Mouse (Mus musculus) thymus, postnatal 14 days (tissue): ENCODE data around the gene Map3k20.

Experiments
- DNase-seq: peaks from one replicate; pipeline ENCODE4 v3.0.0; 2021

Gene Map3k20

DNA sequence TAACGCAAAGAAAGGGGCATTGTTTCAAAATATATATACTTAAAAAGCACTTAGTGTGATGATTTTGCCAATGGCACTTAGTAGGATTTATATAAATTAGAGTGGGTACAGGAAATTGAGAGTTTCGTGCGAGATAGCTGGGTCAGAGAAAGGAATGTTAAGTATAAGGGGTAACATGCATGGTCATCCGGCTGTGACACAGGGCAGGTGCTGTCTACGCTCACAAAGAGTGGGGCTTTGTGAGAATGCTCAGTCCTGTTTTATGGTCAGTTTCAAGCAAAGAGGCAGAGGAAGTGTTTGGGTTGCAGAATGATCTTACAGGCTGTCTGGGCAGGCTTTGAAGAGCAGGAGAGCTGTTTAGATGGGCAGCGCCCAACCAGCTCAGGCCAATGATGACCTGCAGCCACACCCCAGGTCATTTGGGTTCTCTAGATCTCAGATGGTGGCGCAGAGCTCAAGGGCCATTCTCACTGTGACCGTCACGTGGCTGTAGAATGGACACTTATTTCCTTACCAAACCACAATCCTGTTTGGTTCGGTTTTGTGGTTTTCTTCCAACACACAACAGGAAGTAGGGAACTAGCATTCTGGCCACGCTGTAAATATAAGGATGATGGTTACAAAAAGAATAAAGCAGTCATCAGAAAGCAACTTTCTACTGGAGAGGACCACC lies 37.4 kb downstream of the Map3k20 start:
- DNase-seq = no peak

GRCm38 (mm10) chr2:72324436-72324835 lies 39.0 kb downstream of the Map3k20 start:
- no peak for DNase-seq

GRCm38 (mm10) chr2:72326491-72326890 lies 41.1 kb downstream of the Map3k20 start:
- DNase-seq = peak; percentile 10

GRCm38 (mm10) chr2:72328435-72328834 lies 43.0 kb downstream of the Map3k20 start:
- DNase-seq = peak; percentile 11

DNA sequence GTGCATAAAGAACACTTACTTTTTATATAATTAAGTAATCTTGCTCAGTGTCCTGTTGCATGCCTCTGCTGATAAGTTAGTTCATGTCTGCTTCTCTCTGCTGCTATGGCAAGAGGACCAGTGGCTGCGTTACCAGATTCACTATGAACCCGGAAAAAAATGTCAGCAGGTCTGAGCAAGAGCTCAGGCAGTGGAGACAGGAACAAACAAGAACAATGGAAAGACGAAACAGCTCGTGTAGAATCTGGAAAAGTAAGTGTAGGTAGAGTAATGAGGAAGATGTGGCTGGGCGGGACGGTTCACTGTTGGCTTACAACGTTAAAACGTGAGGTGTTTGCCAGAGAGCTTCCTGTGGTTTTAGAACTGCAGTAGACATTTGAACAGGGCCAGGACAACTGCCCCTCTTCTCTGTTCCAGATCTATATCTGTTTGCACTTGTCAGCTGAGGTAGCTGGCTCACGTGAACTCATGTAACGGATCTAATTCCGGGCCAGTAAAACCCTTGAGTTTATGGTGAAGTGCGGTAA lies 45.6 kb downstream of the Map3k20 start:
- DNase-seq = no peak

- no peak for DNase-seq
These were observed 46.6 kb downstream of the Map3k20 start for GRCm38 (mm10) chr2:72332067-72332466.

- no peak for DNase-seq
These were observed 47.8 kb downstream of the Map3k20 start for GRCm38 (mm10) chr2:72333210-72333609.

DNA sequence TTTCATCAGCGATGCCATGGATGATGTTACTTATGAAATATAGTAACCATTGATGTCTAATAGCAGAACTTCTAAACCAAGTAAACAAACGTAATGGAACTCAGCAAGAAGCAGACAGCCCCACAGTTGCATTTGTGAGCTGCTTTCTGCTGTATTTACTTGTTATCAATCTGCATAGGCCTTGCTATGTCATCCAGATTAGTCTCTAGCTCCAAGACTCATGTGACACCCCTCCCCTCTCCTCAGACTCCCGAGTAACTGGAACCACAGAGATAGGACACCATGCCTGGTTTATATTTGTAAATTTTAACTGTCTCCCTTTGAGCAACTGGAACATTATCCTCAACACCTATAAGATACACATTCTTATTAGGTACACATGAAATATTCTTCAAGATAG lies 51.4 kb downstream of the Map3k20 start:
- DNase-seq = no peak

GRCm38 (mm10) chr2:72345281-72345680 lies 59.8 kb downstream of the Map3k20 start:
- no peak for DNase-seq

- no peak for DNase-seq
These were observed 65.9 kb downstream of the Map3k20 start for GRCm38 (mm10) chr2:72351329-72351728.

GRCm38 (mm10) chr2:72351776-72352175 lies 66.3 kb downstream of the Map3k20 start:
- DNase-seq = no peak

DNA sequence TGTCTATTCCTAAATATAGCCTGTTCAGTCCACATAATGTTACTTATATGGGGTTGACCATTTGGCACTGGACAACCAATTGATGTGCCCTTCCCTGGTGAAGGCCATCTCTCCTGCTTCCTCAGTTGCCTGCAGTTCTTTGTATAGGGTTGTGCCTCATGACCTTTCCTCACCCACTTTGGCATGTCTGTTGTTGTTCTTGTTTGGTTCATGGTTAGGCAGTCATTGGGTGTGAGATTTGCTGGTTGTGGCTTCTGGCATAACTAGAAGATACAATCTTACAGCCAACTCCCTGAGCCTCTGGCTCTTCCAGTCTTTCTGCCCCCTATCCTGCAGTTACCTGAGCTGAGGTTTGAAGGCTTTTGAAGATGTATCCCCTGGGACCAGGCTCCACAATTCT lies 67.3 kb downstream of the Map3k20 start:
- DNase-seq = no peak

DNA sequence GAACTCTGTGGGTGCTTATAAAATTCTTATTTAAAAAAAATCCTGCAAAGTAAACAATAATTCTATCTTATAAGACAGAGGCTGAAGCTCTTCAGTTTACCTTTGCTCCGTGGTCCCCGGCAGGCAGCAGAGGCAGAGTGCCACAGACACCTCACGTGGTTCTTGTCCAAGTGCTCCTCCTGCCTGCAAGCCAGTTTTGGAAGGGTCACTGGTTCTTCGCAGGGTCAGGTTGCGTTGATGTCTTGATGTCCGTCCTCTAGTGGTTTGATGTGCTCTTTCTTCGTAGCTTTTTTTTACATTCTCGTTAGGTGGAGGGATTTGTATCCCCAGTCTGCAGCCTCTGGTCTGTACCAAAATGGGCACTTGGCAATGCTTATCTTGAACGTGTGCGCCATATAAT lies 71.0 kb downstream of the Map3k20 start:
- DNase-seq = no peak

DNA sequence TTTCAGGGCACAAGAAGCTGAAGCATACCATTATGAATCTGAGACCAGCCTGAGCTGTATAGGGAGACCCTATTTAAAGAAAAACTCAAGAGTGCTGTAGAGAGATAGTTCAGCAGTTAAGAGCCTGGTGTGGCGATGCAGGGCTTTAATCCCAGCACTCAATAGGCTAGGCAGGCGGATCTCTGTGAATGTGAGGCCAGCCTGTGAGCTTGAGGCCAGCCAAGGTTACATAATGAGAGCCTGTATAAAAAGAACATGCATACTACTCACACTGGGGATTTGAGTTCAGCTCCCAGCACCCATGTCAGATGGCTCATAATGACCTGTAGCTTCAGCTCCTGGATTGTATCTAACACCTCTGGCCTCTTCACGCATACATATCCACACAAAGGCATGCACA lies 76.1 kb downstream of the Map3k20 start:
- no peak for DNase-seq

DNA sequence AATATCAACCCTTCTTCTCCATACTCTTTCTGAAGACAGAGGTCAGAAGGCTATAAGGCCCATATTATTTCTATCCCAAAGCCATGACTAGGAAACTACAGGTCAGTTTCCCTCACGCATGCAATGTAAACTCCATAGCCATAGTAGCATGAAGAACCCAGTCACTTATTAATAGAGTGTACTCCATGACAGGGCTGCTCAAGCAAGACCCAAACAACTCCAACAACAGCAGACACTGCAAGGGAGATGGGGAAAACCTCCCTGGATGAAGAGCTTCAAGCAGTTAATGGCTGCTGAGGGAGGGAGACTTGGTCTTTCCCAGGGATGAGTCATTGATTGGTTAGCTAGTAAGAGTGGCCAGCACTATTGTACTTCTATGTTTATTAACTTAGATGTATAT lies 78.0 kb downstream of the Map3k20 start:
- no peak for DNase-seq

GRCm38 (mm10) chr2:72365930-72366329 lies 80.5 kb downstream of the Map3k20 start:
- DNase-seq = no peak

DNA sequence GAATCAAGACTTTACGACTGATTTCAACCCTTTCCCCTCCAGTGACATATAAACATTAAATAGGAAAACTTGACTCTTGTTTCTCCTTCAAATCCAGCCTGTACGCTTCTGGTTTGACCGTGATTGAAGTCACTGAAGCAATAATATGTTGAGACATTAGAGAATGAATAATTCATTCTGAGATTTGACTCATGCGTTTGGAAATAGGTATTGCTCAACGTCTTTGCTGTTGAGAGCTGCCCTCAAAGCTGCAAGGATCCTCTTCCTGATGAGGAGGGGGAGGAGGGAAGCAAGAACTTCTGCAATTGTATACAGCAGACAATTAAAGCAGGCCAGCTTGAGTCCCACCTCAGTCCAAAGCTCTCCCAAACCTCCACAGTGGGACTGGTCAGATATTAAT lies 81.1 kb downstream of the Map3k20 start:
- DNase-seq = no peak

DNA sequence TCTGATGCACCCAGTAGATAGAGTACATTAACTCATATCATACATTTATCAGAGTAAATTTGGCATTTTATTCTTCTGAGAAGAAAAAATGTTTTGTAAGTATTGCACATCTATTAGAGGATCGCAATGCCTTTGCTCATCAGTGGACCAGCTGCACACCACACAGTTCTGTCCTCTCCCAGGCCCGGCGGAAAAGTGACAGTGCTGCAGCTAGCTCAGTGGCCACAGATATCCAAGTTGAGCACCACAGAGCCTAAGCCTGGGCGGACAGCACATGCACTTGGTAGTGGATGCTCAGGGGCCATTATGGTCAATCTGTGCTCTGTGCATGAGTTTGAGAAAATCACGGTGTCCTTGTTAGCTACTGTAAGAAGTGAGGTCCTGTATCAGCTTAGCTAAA lies 82.4 kb downstream of the Map3k20 start:
- DNase-seq = no peak

GRCm38 (mm10) chr2:72369140-72369600 lies 83.7 kb downstream of the Map3k20 start:
- no peak for DNase-seq

DNA sequence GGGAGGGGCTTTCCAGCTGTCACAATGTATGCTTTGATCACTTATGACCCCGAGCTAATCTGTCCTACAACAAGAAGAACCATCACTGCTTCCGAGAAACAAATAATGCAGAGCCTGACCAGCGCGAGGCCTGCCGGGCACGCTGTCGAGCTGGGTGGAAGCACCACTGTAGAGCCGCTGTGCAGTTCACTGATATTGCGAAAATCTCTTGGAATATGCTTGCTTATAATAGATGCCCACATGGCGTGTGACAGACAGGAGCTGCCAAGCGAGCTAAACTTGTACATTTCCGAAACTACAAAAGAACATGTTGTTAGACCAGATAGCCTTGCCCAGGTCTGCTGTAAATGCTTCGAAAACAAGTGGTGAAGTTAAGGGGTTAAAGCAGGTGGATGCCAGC lies 86.7 kb downstream of the Map3k20 start:
- no peak for DNase-seq

- no peak for DNase-seq
These were observed 88.6 kb downstream of the Map3k20 start for GRCm38 (mm10) chr2:72374076-72374475.

GRCm38 (mm10) chr2:72375877-72376276 lies 90.4 kb downstream of the Map3k20 start:
- DNase-seq = no peak

DNA sequence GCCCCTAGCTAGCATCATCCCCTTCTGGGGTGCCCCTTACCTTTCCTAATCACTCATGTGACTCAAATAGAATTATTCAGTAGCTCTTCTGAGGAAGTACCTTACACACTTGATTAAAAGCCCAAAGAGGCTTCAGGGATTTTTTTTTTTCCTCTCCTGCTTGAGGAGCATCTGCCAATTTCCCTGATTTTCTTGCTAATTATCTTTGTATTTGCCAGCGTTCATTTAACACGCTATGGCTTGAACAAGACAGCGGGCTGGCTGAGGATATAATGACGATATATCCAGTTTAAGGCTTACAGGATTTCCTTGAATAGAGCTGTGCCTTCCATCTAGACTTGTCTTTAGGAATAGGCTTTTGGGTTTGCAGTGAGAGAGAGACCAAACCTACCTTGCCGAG lies 91.5 kb downstream of the Map3k20 start:
- DNase-seq = no peak

DNA sequence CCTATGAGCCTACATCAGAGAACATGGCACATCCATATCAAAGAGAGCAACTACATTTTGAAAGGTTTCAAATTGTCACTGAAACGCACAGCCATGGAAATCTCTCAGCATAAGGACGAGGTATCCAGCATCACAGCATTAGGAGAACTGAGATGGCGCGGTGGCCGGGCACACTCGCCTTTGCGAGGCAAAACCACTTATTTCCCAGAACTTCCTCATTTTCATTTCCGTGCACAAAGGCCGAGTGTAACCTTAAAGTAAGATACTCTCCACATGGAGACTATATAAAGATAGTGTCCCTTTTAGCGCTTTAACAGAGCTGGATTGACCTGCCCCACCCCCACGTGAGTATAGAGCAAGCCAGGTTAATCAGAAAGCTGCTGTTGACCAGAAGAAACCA lies 94.0 kb downstream of the Map3k20 start:
- no peak for DNase-seq

GRCm38 (mm10) chr2:72382662-72383061 lies 97.2 kb downstream of the Map3k20 start:
- no peak for DNase-seq
